Mouse (Mus musculus) left cerebral cortex, adult 18-20 months (tissue): Measurements from ENCODE around the gene Gm20696. TPM values are rescaled to one million over a fixed set of nuclear protein-coding genes. Genes with fewer than 3 reads are reported as not detected.

ENCODE experiments used
- DNase-seq, 2 experiments: peaks; one replicate each; pipeline ENCODE4 v3.0.0; 2021 to 2022; ENCODE audit warnings: low spot score in 2 of 2, mixed read lengths in 1 of 2
- total RNA-seq, 2 experiments: library from RNA; stranded (reverse); gene quantifications; 2 replicates each; pipeline ENCODE4 v1.2.3; 2021

Gene Gm20696
- total RNA-seq, 2 experiments from 2014 or later: 7.2 to 8.7 TPM

GRCm38 (mm10) chr6:99265173-99265572 is 401.4 kb downstream of the Gm20696 start:
- DNase-seq: no peak

DNA sequence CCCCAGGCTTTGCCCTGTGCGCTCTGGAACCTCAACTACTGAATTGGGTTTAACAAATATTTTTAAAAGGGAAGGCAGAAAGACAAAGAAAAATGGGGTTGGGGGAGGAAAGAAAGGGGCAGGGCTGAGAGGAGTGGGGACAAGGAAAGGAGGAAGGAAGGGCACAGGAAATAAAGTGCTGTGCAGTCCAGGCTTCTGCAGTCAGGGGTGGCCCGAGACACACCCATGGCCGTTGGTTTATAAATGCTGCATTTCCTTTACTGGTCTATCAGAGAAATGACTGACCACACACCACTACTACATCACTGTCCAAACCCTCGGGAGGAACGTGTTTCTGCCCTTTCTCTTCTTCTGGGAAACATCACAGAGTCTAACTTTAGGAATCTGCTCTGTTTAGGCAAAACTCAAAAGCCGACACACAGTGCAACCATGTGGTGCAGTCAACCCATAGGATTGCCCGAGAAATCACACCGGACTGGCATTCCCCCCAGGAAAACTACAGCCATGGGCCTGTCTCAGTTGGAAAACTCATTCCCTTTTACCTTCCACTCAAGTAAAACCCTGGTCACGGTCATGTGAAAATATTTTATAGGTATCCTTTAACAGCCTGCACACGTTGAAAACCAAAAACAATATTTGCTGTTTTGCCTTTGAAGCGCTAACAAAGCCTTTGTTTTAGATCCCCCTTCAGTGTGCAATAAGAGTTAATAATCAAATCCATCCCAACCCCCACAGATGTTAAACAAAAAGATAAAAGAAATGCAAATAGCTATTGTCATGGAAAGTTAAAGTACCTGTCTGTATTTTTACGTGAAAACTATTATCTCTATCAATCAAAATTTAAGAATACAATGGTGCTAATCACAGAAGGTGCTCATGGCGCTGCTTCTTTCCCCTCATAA is 402.2 kb downstream of the Gm20696 start:
- no peak for DNase-seq

GRCm38 (mm10) chr6:99263886-99264185 is 402.8 kb downstream of the Gm20696 start:
- DNase-seq: no peak

- DNase-seq: no peak
Observed at GRCm38 (mm10) chr6:99263061-99263885, 403.3 kb downstream of the Gm20696 start.

- no peak for DNase-seq
Observed at GRCm38 (mm10) chr6:99261737-99262130, 404.9 kb downstream of the Gm20696 start.

- DNase-seq: no peak
Observed at GRCm38 (mm10) chr6:99260941-99261736, 405.5 kb downstream of the Gm20696 start.

DNA sequence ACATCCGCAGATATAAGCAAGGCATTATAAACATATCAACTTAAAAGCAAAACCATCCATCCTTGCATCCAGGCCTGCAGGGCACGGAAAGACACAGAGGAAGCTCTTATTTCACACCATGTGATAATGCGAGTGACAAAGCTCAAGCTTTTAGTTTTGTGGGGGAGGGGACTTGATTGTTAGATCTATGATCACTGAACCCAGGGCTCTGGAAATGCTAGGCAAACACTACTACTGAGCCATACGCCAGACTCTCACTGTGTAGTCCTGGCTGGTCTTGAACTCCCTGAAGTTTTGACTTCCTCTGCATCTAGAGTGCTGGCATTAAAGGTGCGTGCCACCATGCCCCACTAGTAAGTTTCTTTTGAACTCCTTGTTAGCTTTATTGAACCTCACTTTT is 408.3 kb downstream of the Gm20696 start:
- no peak for DNase-seq

DNA sequence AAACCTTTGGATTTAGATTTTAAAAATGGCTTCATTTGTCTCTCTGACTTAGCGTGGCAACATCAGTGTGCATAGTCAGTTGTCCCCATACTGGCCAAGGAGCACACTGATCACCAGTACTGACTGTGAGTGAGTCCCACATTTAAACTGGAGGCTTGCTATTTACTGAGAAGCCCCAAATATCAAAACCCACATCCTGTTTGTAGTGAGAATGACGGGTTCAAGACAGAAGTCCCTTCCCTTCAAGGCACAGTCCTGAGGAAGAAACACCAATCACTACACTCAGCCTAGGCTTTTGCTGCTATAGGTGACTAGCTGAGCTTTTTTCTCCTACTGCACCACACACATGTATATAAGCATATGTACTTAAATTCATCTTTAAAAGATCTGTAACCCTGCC is 408.9 kb downstream of the Gm20696 start:
- no peak for DNase-seq

- no peak for DNase-seq
Observed at GRCm38 (mm10) chr6:99253331-99253730, 413.3 kb downstream of the Gm20696 start.

DNA sequence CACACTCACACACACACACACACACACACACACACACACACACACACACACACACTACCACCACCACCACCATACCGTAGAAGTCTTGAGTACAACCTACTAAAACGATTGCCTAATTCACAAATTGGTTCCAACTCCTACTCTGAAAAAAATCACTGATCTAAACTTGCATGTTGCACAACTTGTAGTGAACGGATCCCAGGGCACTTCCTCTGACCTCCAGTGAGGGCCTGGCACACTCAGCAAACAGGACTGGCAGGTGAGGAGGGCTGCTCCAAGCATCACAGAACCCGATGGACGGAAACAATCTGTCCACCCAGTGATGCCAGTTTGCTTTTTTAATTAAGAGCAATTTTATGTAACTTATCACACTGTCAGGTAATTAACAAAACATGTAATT is 413.8 kb downstream of the Gm20696 start:
- DNase-seq: no peak

- no peak for DNase-seq
Observed at GRCm38 (mm10) chr6:99251924-99252323, 414.7 kb downstream of the Gm20696 start.

DNA sequence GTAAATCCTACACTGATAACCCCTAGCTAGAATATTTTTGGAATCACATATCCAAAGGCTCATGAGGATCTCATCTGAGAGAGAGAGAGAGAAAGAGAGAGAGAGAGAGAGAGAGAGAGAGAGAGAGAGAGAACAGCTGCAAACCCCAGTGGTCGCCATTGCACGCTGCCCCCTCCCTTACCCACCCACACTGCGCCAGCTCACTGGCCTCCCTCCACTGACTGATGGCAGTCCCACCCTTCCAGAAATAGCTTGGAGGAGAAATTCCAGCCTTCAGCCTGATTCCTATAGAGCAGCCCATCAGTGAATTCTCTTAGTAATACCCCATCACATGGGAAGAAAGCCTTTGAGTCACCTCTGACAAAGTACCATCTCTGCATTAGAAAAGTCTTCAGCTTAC is 415.4 kb downstream of the Gm20696 start:
- DNase-seq: no peak

DNA sequence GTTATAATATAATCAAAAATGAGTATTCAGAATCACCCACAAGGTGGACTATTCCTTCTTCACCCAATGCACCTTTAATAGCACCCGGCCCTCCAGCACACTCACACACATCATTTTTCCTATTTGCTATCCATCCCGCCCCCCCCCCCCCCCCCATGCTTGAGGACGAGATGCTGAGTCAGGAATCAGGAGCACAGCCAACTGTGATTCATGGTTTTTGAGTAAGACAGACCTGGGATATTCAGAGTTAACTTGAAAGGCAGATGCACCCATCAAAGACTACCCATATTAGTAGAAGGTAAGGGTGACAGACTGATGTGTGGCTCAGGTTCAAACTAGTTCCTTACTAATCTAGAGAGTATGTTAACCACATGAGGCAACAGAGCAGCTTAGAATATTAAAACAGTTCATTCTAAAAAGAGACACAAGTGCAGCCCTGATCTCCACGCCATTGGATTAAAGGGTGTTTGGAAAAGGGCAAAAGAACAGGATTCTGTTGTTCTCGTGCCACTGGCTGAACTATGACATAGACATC is 417.0 kb downstream of the Gm20696 start:
- DNase-seq: no peak

DNA sequence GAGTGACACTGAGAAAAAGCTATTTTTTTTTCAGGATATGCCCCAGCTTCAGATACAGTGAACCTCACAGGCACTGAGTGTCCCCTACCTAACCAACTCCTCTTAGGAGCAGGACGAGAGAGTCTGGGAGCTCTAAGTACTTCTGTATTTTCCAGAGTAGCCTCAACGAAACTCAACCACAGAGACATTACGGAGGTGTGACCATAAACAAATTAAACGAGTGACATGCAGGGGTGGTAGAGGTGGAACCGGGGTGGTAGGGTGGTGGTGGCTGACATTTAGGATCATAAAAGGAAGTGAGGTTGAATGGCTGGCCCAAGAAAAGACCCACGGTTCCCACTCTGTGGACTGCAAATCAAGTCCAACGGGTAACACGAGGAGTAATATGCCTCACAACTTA is 418.2 kb downstream of the Gm20696 start:
- DNase-seq: no peak

DNA sequence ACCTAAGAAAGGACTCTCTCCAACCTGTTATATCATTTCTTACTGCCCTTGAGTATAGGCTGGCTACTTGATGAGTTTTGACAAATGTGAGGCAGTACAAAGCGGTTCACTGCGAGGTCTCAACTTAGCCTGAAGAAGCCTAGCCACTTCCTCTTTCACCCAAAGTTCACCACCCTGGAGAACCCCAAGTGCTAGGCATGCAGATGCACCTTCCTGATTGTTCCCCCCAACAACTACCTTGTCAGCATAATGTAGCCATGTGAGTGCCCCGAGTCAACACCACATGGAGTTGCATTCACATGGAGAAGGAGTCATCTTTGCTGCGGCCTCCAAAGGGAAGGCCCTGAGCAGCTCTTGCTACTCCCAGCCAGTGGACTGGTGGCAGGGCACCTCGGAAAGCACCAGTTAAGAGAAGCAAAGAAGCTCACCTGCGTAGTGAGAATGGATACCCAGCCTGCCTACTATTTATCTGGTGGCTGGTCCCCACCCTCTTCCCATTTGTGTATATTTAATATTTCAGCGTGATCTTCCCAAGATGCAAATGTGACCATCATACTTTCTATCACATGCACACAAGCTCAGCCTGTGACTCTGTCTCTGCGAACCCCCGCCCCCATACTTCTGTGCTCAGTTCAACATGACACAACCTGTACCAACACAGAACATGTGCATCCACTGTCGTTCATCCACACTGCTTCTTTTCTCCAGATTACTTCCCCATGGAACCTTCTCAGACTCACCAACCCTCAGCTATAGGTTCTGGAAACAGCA is 424.8 kb downstream of the Gm20696 start:
- DNase-seq: no peak

GRCm38 (mm10) chr6:99240764-99241163 is 425.8 kb downstream of the Gm20696 start:
- no peak for DNase-seq

DNA sequence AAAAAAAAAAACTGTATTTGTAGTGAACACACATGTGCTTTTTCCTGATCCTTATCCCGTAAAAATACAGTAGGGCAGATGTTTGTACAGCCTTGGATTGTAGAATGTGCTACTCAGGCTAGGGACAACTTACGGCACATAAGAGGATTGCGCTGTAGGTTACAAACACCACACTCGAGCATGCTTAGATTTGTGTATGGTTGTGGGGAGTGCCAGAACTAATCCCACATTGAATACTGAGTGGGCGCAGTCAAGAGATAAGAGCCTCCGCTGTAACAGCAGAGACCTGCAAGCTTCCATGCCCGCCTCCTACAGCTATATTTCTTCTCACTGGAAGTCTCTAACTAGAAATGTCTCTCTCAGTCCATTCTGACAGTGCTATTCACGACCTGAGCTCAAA is 431.0 kb downstream of the Gm20696 start:
- peak in 1 of 2 experiments; percentile 10 for DNase-seq

DNA sequence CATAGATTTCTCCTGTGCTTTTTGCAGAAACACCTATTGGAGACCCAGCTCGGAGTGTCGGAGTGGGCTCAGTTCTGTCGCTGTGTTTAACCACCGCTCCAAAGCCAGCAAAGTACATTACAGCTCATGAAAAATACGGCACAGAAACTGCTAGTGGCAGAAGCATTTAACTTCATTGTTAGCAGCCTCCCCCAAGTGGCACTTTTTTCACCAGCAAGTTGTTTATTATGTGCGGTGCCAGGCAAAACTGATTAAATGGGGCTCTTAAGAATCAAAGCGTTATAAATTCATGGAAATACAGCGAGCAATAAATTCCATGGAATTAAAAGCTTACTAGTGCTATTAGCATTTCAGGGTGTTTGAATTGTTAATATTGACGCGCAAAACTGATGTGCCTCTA is 433.2 kb downstream of the Gm20696 start:
- no peak for DNase-seq

DNA sequence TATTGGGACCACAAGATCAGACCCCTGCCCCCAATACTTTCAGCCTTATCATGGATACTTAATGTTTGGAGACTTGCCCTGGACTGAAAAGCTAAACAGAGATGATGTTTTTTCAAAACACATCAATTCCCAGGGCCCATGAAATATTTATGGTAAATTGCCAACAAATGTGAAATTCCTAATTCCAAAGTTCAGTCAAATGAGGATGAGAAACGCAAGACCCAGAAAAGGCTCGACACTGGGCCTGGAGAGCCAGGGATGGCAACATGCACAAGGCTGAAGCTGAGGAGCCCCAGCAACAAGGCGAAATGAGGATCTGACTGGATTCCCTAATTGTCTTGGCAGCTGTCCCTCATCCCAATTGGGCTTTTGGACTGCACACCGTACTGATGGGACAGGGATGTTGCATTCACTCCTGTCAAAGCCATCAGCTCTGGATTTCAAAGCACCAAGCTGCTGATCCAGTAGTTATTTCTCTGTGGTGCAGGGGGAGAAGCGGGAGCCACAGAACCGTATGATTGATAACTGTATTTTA is 438.2 kb downstream of the Gm20696 start:
- no peak for DNase-seq

DNA sequence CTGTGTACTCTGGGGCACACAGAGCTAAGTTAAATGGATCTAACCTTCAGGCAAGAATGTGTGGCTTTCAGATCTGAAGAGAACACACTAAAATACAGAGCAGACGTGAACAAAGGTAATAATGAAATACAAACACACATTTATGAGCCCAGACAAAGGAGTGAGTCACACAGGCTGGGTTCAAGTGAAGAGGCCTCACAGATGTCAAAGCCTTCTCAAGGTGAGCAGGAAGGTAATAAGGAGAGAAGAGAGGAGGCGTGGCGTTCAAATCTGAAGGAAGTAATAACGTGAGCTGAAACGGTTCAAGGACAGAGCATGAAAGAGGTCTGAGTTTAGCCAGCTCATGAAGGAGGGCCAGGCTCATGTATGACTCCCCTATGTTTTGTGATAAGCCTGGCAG is 445.4 kb downstream of the Gm20696 start:
- DNase-seq: no peak
